Mouse (Mus musculus): ENCODE data around the gene Catspere2.

GRCm38 (mm10) chr1:178182251-178182650 is 199.0 kb downstream of the Catspere2 start:
- TF ChIP-seq CTCF (IDR thresholded peaks at IDR 0.05; ENCODE audit: borderline replicate concordance, insufficient read depth, low read length) (no peak), POLR2A (IDR thresholded peaks at IDR 0.05; ENCODE audit: low read depth, low read length) (no peak)
